Mouse (Mus musculus) embryonic facial prominence, embryonic 11.5 days (tissue): Measurements from ENCODE around the gene Tox2. TPM values are rescaled to one million over a fixed set of nuclear protein-coding genes. Genes with fewer than 3 reads are reported as not detected.
A peak's percentile ranks its signal among the peaks of the same experiment; 100 is the strongest.

ENCODE experiments used
- ATAC-seq: fragments of 200-750 bp; cut with Nextera tagmentation; replicated peaks from 2 replicates; pipeline ENCODE4 v1.8.0; 2017; ENCODE audit warnings: low read depth; ENCODE audit not compliant: insufficient number of reproducible peaks, low FRiP score, low TSS enrichment
- DNase-seq: peaks from one replicate; pipeline ENCODE4 v3.0.0-alpha.2; 2015; ENCODE audit warnings: low spot score
- H3K27ac ChIP-seq: fragments of 300-500 bp; sonication (generic); replicated peaks from 2 replicates; pipeline ENCODE4 v1.5.1; 2014; ENCODE audit warnings: mild to moderate bottlenecking, low read depth, low read length, control low read depth
- H3K27me3 ChIP-seq: fragments of 300-500 bp; sonication (generic); 2 replicates; pipeline ENCODE4 v1.6.1; 2014; ENCODE audit warnings: mild to moderate bottlenecking, low read length, moderate library complexity, mixed read lengths; ENCODE audit not compliant: control insufficient read depth, insufficient read depth
- H3K36me3 ChIP-seq: fragments of 300-500 bp; sonication (generic); replicated peaks from 2 replicates; pipeline ENCODE4 v1.6.1; 2014; ENCODE audit warnings: low read depth, mild to moderate bottlenecking, low read length, moderate library complexity, mixed read lengths; ENCODE audit not compliant: control insufficient read depth, insufficient read depth
- H3K4me1 ChIP-seq: fragments of 300-500 bp; sonication (generic); 2 replicates; pipeline ENCODE4 v1.6.1; 2014; ENCODE audit warnings: low read length, mixed read lengths; ENCODE audit not compliant: control insufficient read depth, insufficient read depth
- H3K4me2 ChIP-seq: fragments of 300-500 bp; sonication (generic); 2 replicates; pipeline ENCODE4 v1.6.1; 2014; ENCODE audit warnings: low read depth, mild to moderate bottlenecking, control low read depth, low read length, moderate library complexity
- H3K4me3 ChIP-seq: fragments of 300-500 bp; sonication (generic); 2 replicates; pipeline ENCODE4 v1.5.1; 2014; ENCODE audit warnings: low read depth, low read length, control low read depth
- H3K9ac ChIP-seq: fragments of 300-500 bp; sonication (generic); replicated peaks from 2 replicates; pipeline ENCODE4 v1.6.1; 2014; ENCODE audit warnings: mild to moderate bottlenecking, control low read depth, low read length
- H3K9me3 ChIP-seq: fragments of 300-500 bp; sonication (generic); replicated peaks from 2 replicates; pipeline ENCODE4 v1.6.1; 2016; ENCODE audit warnings: mild to moderate bottlenecking, low read length, inconsistent platforms, mixed read lengths; ENCODE audit not compliant: control insufficient read depth
- WGBS: fragments of 180-500 bp; shearing (Covaris S2); extraction: QIAGEN DNeasy Blood & Tissue Kit; methylation state at CpG from one replicate; pipeline ENCODE4 v1.1.7; 2014; 5-methylcytosine and 5-hydroxymethylcytosine counted together
- polyA plus RNA-seq: library from polyadenylated mRNA; unstranded; fragments of >200 nt; fragmentation: Nextera tagmentation; extraction: Ambion mirVana; gene quantifications from 2 replicates; pipeline ENCODE4 v1.2.1, GENCODE M21; 2014

The Tox2 gene
- polyA plus RNA-seq, 1 experiment from 2014 or later = 10.8 TPM

DNA sequence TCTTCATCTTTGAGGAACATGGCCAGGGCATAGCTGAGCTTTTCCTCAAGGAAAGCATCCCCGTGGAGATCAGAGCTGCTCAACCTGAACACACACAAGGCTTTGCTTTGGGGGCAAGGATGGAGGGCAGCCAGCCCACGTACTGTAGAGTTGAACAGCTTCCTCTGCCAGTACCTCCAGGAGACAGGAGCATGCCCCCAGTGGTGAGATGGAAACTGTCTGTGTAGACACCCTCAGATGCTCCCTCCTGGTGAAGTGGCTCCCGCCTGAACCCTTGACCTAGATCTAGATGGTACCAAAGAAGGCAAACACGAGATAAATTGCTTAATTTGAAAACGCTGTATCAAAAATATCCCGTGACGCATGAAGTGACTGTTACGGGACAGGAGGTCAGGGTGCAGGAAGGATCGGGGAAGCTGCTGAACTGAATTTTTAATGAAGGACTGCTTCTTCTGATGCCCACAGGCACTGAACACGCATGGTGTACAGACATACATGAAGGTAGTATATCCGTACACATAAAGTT is 107.3 kb downstream of the Tox2 start:
- Histone ChIP-seq H3K9ac (no peak overlapping the region), H3K4me3 (no peak overlapping the region), H3K4me1 (no peaks in the 10 kb centered on the region), H3K9me3 (no peaks in the 10 kb centered on the region), H3K4me2 (no peak overlapping the region), H3K27me3 (no peaks in the 10 kb centered on the region), H3K36me3 (no peaks in the 10 kb centered on the region), H3K27ac (no peak overlapping the region)
- ATAC-seq = no peak
- WGBS = 76% methylated on average over 11 of the region's 11 CpGs
- no peak for DNase-seq

DNA sequence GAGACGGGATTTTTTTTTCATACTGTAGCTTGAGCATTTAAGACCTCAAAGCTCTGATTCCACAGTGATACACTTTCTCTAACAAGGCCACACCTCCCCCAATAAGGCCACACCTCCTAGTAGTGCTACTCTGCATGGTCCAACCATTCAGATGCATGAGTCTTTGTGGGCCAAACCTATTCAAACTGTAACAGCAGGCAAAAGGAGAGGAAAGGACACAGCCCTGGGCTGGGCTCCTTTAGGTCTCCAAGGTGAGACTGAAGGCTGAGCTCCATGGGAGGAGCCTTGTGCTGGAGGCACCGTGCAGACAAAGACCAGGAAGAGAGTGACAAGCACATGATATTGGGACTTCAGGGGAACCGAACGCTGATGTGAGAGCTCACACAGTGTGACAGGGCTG is 114.4 kb downstream of the Tox2 start:
- no peak overlapping the region for H3K4me2 ChIP-seq
- no peaks in the 10 kb centered on the region for H3K36me3 ChIP-seq
- 86% methylated on average over 4 of the region's 4 CpGs for WGBS
- H3K9me3 ChIP-seq = no peaks in the 10 kb centered on the region
- no peak overlapping the region for H3K9ac ChIP-seq
- DNase-seq = no peak
- no peak overlapping the region for H3K27ac ChIP-seq
- H3K4me1 ChIP-seq = no peaks in the 10 kb centered on the region
- no peak for ATAC-seq
- no peaks in the 10 kb centered on the region for H3K27me3 ChIP-seq
- no peak overlapping the region for H3K4me3 ChIP-seq

DNA sequence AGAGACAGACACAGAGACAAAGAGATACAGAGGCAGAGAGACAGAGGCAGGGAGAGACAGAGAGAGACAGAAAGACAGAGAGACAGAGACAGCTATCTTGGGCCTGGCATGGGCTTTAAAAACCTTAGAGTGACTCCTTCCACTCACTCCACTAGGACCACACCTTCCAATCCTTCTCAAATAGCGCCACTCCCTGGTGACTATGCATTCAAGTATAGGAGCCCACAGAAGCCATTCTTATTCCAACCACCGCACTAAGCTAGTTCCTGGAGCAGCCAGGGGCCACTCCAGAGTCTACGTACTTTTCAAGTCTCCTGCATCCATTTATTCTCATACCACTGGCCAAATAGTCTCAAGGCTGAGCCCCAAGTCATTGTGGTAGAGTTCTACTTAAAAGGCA is 115.9 kb downstream of the Tox2 start:
- Histone ChIP-seq H3K27ac (no peak overlapping the region), H3K4me3 (no peak overlapping the region), H3K9ac (no peak overlapping the region), H3K9me3 (no peaks in the 10 kb centered on the region), H3K36me3 (no peaks in the 10 kb centered on the region), H3K27me3 (no peaks in the 10 kb centered on the region), H3K4me1 (no peaks in the 10 kb centered on the region), H3K4me2 (no peak overlapping the region)
- ATAC-seq = no peak
- WGBS = 84% methylated on average over 3 of the region's 3 CpGs
- DNase-seq = peak; percentile 22

DNA sequence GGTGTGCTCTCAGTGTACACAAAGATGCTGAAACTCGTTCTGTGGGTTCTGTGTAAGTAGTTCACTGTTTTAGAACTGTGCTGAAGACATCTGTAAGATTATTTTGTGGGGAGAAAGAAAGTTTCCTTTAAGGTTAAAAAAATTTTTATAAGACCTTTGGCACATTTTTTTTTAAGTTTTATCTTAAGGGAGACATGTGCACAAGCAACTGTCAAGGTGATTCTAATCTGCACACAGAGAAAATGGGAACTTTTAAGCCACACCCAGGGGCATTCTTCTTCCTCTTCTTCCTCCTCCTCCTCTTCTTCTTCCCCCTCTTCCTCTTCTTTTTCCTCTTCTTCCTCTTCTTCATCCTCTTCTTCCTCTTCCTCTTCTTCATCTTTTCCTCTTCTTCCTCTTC is 120.2 kb downstream of the Tox2 start:
- Histone ChIP-seq H3K9me3 (no peaks in the 10 kb centered on the region), H3K27ac (no peak overlapping the region), H3K36me3 (no peaks in the 10 kb centered on the region), H3K27me3 (no peaks in the 10 kb centered on the region), H3K4me2 (no peak overlapping the region), H3K4me1 (no peaks in the 10 kb centered on the region), H3K4me3 (no peak overlapping the region), H3K9ac (no peak overlapping the region)
- DNase-seq = no peak
- WGBS = 50% methylated on average over 1 of the region's 1 CpGs
- no peak for ATAC-seq

DNA sequence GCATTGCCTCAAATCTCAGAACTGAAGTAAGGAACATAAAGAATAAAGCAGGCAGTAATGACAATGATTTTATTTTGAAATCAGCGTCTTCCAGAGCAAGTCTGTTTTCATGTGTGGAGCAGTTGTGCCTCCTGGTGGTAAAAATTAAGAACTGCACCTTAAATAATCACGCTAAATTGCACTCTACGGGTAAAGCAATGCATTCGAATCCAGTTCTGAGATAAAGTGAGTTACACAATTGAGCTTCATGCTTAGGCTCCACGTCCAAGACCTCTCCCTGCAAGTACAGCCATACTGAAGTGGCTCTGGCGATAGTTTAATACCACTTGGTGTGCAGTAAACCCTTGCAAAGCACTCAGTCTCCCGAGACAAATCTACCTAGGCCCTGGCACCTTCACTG is 127.8 kb downstream of the Tox2 start:
- peak; percentile 73 for DNase-seq
- no peak for ATAC-seq
- WGBS = 28% methylated on average over 7 of the region's 7 CpGs

DNA sequence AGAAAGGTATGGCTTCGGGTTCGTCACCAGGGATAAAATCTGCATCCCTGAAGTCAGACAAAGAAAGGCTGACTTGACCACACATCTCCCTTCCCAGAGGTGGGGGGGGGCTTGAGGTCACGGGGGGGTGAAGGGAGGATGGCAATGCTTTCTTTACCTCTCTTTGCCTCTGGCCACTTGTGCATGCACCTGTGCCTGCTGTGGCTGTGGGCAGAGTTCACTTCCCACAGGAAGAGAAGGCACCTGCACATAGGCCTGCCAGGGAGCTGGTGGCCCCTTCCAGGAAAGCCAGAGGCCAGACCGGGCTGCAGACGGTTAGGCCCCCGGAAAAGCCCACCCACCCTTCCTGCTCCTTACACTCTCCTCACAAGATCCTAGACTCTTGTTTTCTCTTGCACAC is 128.5 kb downstream of the Tox2 start:
- 81% methylated on average over 6 of the region's 6 CpGs for WGBS
- no peaks in the 10 kb centered on the region for H3K36me3 ChIP-seq
- no peaks in the 10 kb centered on the region for H3K9me3 ChIP-seq
- no peaks in the 10 kb centered on the region for H3K4me1 ChIP-seq
- no peak overlapping the region for H3K27ac ChIP-seq
- H3K4me3 ChIP-seq = no peak overlapping the region
- no peak for DNase-seq
- H3K9ac ChIP-seq = no peak overlapping the region
- no peak overlapping the region for H3K4me2 ChIP-seq
- no peaks in the 10 kb centered on the region for H3K27me3 ChIP-seq
- ATAC-seq = no peak

More for the DNA sequence above, 127.8 kb downstream of the Tox2 start:
- Histone ChIP-seq H3K9me3 (no peaks in the 10 kb centered on the region), H3K27ac (no peak overlapping the region), H3K4me3 (no peak overlapping the region), H3K9ac (no peak overlapping the region), H3K27me3 (no peaks in the 10 kb centered on the region), H3K36me3 (no peaks in the 10 kb centered on the region), H3K4me2 (no peak overlapping the region), H3K4me1 (no peaks in the 10 kb centered on the region)

DNA sequence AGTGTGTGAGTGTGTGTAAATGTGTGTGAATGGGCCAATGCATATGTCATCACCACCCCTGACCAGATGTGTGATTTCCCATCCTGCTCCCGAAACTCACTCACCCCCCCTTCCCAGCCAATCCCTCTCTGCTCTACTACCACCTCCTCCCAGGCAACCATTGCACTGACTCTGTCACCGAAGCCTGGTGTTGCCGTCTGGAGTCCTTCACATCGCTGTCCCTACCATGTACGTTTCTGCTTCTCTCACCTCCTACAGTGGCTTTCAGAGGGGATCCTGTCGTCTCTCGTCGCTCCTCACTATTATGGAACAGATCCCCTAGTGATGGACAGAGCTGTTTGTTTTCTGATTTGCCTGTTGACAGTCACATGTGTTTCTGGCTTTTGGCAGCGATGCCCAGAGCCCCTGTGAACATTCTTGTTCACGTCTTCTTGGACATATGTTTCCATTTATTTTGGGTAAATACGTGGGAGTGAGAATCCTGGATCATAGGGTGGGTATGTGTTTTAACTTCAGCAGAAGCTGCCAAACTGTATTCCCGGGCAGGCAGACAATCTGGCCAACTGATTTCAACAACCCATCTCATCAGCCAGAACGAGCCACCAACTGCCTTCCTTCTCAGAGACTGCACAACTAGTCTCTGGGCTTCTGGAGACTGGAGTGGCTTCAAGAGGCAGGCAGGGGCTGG is 129.6 kb downstream of the Tox2 start:
- H3K4me1 ChIP-seq = no peaks in the 10 kb centered on the region
- no peaks in the 10 kb centered on the region for H3K36me3 ChIP-seq
- H3K4me3 ChIP-seq = no peak overlapping the region
- H3K27me3 ChIP-seq = no peaks in the 10 kb centered on the region
- H3K9ac ChIP-seq = no peak overlapping the region
- H3K27ac ChIP-seq = no peak overlapping the region
- H3K9me3 ChIP-seq = no peaks in the 10 kb centered on the region
- 59% methylated on average over 13 of the region's 13 CpGs for WGBS
- DNase-seq (no peak), ATAC-seq (no peak)
- no peak overlapping the region for H3K4me2 ChIP-seq

DNA sequence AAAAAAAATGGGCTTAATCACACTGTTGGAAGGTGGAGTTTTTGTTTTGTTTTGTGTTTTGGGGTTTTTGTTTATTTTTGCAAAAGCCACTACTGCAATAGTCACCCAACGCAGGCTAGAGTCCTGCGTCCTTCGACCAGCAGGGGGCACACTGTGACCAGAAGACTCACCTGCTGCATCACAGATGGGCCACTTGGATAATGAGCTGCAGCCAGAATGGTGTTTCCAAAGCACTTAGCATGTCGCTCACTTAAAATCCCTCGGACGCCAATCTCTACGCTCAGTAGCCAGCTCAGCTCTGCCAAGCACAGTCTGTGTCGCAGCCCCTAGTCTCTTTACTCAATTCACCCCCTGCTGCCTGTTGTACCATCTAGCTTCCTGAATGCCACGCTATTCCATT is 137.3 kb downstream of the Tox2 start:
- H3K9me3 ChIP-seq = no peaks in the 10 kb centered on the region
- peaks cover 8% of the 10 kb centered on the region; the same call in 1 of the 2 replicates for H3K4me1 ChIP-seq
- DNase-seq (peak; percentile 82), ATAC-seq (0 out of 2 replicates have a peak, but pooled peaks have one; percentile 39)
- H3K4me3 ChIP-seq = no peak overlapping the region
- peaks cover 24% of the 10 kb centered on the region for H3K27me3 ChIP-seq
- no peaks in the 10 kb centered on the region for H3K36me3 ChIP-seq
- H3K27ac ChIP-seq = no peak overlapping the region
- WGBS = 20% methylated on average over 9 of the region's 9 CpGs
- H3K4me2 ChIP-seq = no peak overlapping the region
- H3K9ac ChIP-seq = no peak overlapping the region
